In the genomic region with DNA sequence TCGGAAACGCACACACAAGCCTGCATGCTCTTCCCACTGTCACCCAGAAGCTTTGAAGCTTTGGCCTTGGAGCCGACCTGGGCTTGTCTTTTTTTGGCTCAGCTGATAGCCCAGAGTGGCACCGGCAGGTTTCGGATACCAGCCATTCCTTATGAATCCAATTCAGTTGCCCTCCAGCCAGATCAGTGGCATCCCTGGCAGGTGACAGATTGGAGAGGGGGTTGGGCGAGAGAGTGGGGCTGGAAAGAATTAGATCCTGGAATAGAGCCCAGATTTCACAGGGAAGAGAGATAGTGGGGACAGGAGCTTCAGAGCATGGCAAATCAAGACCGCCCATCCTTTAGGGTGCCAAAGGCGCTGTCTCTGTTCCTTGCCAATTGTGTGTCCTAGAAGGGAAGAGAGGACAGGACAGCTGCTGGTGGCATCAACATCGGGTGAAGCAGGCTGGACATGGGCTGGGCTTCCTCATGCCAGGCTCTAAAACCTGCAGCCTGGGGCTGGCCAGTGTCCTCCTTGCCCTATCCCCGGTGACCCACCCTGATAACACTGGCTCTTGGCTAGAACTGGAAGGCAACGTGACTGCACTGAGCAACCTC, we compare ENCODE assay signal across 11 mouse cellular contexts. TPM values are rescaled to one million over a fixed set of nuclear protein-coding genes. Genes with fewer than 3 reads are reported as not detected.
DNase-seq lines count a peak whose midpoint lies in the region; ATAC-seq lines count a peak whose summit lies in the region.
"Had no signal": no experiment of that assay in that cellular context is flagged by ENCODE, and none has a peak within 500 bp of the region (broad histone marks: within the 10 kb centered on the region; RNA-seq: fewer than 3 reads in every experiment).

No protein-coding gene starts in this region.

- WGBS in heart, embryonic 10.5 days, result 53% methylated on average over 11 of the region's 11 CpGs

- H3K27ac ChIP-seq in heart, embryonic 10.5 days, result peak overlapping the region; percentile 47; the same call in 1 of the 2 replicates
- H3K27ac ChIP-seq: liver, embryonic 15.5 days had no signal

- intact Hi-C loops in left cerebral cortex, postnatal 4 days (cut with DNase I), result no loop called here

- no peaks in the 10 kb centered on the region for H3K36me3 ChIP-seq in heart, embryonic 10.5 days
- H3K36me3 ChIP-seq: liver, embryonic 15.5 days had no signal

- ATAC-seq in erythroid progenitor cell, adult 5-6 weeks (replicated peaks; ENCODE audit: low FRiP score, poor library complexity, severe bottlenecking), result no peak

- DNase-seq in left cerebral cortex, postnatal 4 days, result peak; percentile 85
- DNase-seq in left cerebral cortex, adult 11 months (ENCODE audit: low spot score), result no peak
- peak; percentile 97 to 98 for DNase-seq in cerebellum, postnatal 10 days
- no peak for DNase-seq in heart, embryonic 10.5 days (ENCODE audit: low spot score)
- DNase-seq in retina, postnatal 1 day, result peak; percentile 30
- DNase-seq in kidney, adult 11 months, result no peak
- DNase-seq: thymus, postnatal 14 days had no signal

- H3K27me3 ChIP-seq in heart, embryonic 10.5 days (ENCODE audit: insufficient read depth, poor library complexity, severe bottlenecking), result no peaks in the 10 kb centered on the region; the same call in 1 of the 2 replicates
- H3K27me3 ChIP-seq: liver, embryonic 15.5 days had no signal

- H3K4me1 ChIP-seq in heart, embryonic 10.5 days, result peaks cover 16% of the 10 kb centered on the region
- H3K4me1 ChIP-seq: liver, embryonic 15.5 days had no signal

- H3K9me3 ChIP-seq in heart, embryonic 10.5 days, result no peaks in the 10 kb centered on the region
- H3K9me3 ChIP-seq: liver, embryonic 15.5 days had no signal

- peak overlapping the region; percentile 12; the same call in 1 of the 2 replicates for H3K4me3 ChIP-seq in heart, embryonic 10.5 days
- H3K4me3 ChIP-seq: erythroblast, embryonic 14.5 days; liver, embryonic 15.5 days had no signal

RNA-seq across cellular contexts. Expression of gene Abcc8, which starts 17.6 kb away (rescaled TPM):
- 10 to 100 TPM; 18.2 to 23.1 TPM for total RNA-seq in left cerebral cortex, postnatal 4 days (2021)
- polyA plus RNA-seq in heart, embryonic 10.5 days (2016; fragmentation: Nextera tagmentation; extraction: Ambion mirVana), result 3.9 and 4.5 TPM in 2 replicates
- not detected in 2 replicates for total RNA-seq in erythroid progenitor cell, adult 5-6 weeks (2015; ENCODE audit: low replicate concordance)
- total RNA-seq in erythroid progenitor cell, adult 5-6 weeks (2017; ENCODE audit: low replicate concordance), result not detected in 2 replicates
- total RNA-seq: monocyte, adult 5-6 weeks had no signal
- polyA plus RNA-seq: erythroblast, embryonic 14.5 days had no signal

Comparison
In these comparisons a context has a peak if more than half of its experiments do, and no peak if none do; other contexts are left out.
1. DNase-seq: peak in left cerebral cortex, postnatal 4 days (single experiment), cerebellum, postnatal 10 days (2 of 2) and retina, postnatal 1 day (single experiment); none in left cerebral cortex, adult 11 months (single experiment), heart, embryonic 10.5 days (single experiment) and kidney, adult 11 months (single experiment).
2. RNA of gene Abcc8, which starts 17.6 kb away (total RNA-seq): 18.2 to 23.1 TPM in left cerebral cortex, postnatal 4 days; not detected in erythroid progenitor cell, adult 5-6 weeks; every median in the first group is over 10 times any median in the second.